Mouse (Mus musculus): ENCODE results near the gene Sstr4.

DNA sequence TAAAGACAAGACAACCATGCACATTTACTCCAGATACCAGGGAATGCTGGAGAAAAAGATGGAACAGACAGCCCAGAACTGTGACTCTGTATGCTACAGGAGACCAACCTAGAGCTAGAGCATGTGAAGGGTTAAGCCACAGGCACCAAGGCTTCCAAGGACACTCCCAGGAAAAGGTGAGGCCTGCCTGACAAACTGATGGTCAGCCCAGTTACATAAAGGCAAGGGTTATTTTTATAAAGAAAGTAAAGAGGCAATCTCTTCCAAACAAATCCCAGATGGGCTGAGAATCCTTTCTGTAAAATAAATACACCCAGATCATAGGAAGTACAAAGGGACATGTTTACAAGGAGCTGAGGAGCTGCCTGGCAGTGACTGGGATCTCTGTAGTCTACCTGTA is 49.8 kb upstream of the Sstr4 start:
- TF ChIP-seq GATA1 (IDR thresholded peaks at IDR 0.05; ENCODE audit: low read length) (no peak), TAL1 (IDR thresholded peaks at IDR 0.05; ENCODE audit: low read length) (no peak)
